Mouse (Mus musculus): ENCODE measurements around the gene Deaf1.

Gene Deaf1

DNA sequence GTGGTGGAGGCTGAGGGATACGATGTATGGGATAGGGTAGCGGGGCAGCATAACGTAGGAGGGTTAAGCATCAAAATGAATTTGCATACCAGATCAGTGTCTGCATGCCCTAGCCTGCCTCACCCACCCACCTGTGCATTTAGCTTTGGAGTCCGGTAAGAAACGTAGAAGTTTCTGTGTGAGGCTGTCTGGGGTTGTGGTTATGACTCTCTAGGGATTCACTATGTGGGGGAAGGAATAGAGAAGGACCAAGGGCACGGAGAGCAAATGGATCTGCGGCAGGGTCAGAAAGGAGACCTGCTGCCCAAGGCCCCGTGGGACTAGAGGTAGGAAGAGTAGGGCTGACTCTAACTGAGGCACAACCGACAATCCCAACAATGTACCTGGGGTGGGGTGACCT is 52.1 kb downstream of the Deaf1 start:
- in situ Hi-C loops (cut with MboI; ENCODE audit: low pct_unique_long_range_greater_than_20kb in 1 of 2, low sequenced_read_pairs in 2 of 2, unreplicated experiment in 1 of 2), result no loop called here

DNA sequence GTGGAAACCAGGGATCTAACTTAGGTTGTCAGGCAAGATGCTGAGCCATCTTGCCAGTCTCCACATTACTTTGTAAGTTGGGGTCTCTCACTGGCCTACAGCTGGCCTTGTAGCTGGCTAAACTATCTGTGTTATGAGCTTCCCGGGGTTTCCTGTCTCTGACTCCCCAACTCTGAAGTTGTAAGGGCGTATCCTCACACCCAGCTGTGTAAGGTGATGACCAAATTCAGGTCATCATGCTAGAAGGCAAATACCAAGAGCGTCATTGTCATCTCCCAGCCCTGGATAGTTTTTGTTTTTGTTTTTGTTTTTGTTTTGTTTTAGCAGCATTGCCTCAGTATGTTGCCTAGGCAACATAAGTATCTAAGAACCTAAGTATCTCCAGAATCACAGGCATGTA is 56.9 kb downstream of the Deaf1 start:
- in situ Hi-C loops (cut with MboI; ENCODE audit: low pct_unique_long_range_greater_than_20kb in 1 of 2, low sequenced_read_pairs in 2 of 2, unreplicated experiment in 1 of 2), result no loop called here

DNA sequence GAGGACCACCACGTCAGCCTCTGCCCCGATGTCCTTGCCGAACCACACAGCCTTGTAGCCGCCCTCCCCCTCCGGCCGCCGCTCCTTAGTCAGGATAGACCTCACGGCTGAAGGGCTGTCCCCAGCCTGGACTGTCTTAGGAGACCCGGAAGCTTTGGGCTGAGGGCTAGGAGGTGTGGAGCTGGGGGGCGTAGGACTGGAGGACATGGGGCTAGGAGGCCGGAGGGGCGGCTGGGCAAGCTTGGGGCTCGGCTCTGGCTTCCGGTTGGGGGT is 58.3 kb downstream of the Deaf1 start:
- in situ Hi-C loops (cut with MboI; ENCODE audit: low pct_unique_long_range_greater_than_20kb in 1 of 2, low sequenced_read_pairs in 2 of 2, unreplicated experiment in 1 of 2), result no loop called here

DNA sequence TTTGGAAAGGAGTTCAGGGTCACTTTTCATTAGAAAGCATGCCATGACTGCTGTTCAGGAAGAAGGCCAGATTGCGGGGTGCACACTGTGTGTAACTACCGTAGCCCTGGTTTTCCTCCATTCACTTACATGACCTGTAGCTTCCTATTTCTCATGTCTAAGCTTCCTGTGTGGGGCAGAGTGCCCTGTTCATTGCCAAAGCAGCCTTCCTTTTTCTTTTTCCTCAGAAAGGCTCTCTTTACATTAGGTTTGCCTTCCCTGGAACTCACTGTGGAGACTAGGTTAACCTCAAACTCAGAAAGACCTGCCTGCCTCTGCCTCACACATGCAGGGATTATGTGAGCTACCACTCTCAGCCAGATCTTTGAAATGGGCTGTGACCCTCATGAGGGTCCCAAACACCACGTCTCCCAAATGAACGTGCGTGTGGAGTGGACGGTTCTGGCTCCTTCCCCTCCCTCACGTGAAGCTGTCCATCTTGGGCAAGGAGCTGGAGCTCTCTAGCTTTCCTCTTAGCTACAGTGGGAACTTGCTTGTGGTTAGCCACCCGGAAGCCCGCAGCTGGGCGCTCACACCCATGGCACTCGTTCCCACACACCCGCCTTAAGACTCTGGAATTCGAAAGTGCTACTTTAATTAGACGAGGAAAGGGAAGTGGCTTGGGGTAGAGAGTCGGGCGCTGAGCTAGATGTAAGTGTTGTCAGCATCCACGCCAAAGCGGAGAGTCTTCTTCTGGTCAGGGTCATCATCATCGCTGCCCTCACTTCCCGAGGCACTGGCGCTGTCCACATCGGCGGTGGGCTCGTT is 58.8 kb downstream of the Deaf1 start:
- in situ Hi-C loops (cut with MboI; ENCODE audit: low pct_unique_long_range_greater_than_20kb in 1 of 2, low sequenced_read_pairs in 2 of 2, unreplicated experiment in 1 of 2), result no loop called here

DNA sequence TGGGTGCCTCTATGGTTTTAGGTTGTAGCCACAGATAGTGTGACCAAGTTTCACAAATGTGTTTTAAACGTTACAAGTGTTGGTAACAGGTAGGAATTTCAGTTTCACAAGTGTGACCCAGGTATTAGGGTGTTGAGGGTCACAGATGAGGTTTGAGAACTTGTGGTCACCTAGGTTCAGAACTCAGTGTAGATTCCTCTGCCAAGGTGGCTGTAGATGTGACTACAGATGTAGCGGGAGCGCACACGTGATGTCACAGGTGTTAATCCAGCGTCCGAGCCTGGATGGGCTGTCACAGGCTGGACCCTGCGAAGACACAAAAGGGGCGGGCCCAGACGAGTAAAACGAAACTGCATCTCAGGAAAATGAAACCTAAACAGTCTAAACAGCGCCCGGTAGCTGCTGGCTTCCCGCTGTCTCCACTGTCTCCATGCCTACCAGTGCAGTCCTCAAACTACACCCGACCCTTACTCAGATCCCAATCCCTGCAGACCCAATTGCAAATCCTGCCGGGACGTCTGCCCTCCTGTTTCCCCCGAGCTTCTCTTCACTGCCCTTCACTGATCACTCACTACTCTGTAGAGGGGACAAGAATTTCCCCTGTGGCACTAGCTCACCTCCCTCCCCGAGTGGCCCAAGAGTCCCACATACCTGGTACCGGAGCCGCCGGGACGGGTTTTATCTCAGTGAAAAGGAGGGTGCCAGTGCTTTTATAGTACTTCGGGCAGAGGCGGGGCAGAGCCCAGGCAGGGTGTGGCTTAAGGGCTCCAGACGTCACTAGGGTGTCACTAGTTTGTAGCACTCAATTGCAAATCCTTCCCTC is 61.5 kb downstream of the Deaf1 start, which contains the start of gene Irf7:
TSS of gene Irf7 (minus strand) at position 743 of the 823 bp plus-strand sequence.
- in situ Hi-C loops (cut with MboI; ENCODE audit: low pct_unique_long_range_greater_than_20kb in 1 of 2, low sequenced_read_pairs in 2 of 2, unreplicated experiment in 1 of 2), result no loop called here

DNA sequence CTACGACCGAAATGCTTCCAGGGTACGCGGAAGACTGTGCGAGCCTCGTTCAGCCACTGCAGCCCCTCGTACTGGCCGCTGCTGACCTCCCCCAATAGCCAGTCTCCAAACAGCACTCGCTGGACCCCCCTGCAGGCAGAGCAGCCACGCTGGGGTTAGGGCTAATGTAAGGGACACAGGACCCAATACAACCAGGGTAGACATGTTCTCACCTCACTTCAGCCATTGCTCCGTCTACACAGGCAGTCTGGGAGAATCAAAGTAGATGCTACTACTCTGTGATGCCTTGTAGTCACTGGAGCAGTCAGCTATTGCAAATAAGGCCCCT is 62.1 kb downstream of the Deaf1 start:
- in situ Hi-C loops (cut with MboI; ENCODE audit: low pct_unique_long_range_greater_than_20kb in 1 of 2, low sequenced_read_pairs in 2 of 2, unreplicated experiment in 1 of 2), result no loop called here

DNA sequence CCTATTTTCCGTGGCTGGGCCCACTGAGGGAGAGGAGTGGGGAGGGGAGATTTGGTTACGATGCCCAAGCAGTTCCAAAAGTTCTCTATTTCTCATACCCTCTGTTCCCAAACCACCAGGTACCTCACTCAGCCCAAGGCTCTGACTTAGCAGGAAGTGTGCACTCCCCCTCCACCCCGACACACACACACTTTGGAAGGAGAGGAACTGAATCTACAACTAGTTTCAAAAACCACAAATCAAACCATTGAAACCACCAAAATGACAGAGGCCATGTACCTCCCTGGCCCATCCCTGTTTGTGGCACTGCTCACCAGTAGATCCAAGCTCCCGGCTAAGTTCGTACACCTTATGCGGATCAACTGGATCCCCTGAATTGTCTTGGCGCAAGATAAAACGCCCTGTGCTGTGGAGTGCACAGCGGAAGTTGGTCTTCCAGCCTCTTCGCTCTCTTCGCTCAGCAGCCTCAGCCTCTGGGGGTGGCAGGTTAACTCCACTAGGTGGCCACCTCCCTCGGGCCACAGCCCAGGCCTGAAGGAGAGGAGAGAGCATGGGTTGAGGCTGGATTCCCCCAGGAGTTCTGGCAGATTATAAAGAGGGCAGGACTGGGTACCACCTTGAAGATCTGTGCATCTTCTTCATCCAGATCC is 62.6 kb downstream of the Deaf1 start:
- in situ Hi-C loops (cut with MboI; ENCODE audit: low pct_unique_long_range_greater_than_20kb in 1 of 2, low sequenced_read_pairs in 2 of 2, unreplicated experiment in 1 of 2), result no loop called here

DNA sequence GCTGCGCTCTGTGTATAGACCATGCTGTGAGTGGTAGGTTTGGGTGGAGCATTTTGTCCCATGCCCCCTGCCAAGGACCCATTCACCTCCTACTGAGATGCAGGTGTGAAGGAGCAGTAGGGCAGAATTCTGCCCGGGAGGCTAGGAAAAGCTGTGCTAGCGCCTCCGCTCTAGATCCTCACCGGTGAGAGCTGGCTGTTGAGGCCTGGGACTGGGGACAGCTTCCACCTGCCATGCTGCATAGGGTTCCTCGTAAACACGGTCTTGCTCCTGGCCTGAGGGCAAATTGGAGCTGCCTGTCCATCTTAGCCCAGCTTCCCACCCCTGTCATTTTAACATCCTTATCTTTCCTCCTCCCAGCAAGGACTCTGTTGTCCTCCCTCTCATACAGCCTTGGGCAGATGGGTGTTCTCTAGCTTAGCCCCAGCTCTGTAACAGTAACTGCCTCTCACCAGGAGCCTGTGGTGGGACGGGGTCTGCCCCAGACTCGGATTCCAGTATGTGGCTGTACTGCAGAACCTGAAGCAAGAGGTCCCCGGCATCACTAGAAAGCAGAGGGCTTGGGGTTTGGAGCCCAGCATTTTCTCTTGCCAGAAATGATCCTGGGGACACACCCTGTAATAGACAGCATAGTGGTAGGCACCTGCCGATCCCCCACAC is 63.3 kb downstream of the Deaf1 start:
- in situ Hi-C loops (cut with MboI; ENCODE audit: low pct_unique_long_range_greater_than_20kb in 1 of 2, low sequenced_read_pairs in 2 of 2, unreplicated experiment in 1 of 2), result no loop called here

DNA sequence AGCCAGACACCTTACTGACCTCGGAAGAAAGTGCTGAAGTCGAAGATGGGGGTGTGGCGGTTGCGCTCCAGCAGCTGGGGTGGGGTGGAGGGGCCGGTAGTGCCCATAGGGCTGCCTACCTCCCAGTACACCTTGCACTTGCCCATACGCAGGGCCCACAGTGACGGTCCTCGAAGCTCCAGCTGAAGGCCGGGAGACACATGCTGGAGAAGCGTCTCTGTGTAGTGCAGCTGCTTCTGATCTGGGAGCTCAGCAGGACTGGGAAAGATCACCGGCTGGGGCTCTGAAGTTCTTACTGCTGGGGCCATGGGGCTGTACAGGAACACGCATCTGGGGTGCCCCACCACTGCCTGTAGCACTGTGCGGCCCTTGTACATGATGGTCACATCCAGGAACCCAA is 63.9 kb downstream of the Deaf1 start:
- in situ Hi-C loops (cut with MboI; ENCODE audit: low pct_unique_long_range_greater_than_20kb in 1 of 2, low sequenced_read_pairs in 2 of 2, unreplicated experiment in 1 of 2), result no loop called here

DNA sequence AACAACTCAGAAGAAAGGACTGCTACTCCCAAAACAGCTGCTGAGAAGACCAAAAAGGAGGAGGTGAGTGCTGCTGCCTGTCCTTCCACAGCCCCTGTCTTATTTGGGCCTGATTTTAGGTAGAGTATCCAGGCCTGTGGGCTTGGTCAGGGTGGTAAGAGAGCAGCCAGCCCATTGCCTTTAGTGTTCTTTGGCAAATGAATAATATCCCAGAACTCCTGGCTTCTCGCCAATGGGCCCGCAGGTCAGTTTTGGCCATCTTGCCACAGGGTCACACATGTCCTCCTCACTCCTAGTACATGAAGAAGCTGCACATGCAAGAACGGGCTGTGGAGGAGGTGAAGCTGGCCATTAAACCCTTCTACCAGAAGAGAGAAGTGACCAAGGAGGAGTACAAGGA is 66.0 kb downstream of the Deaf1 start:
- in situ Hi-C loops (cut with MboI; ENCODE audit: low pct_unique_long_range_greater_than_20kb in 1 of 2, low sequenced_read_pairs in 2 of 2, unreplicated experiment in 1 of 2), result no loop called here

DNA sequence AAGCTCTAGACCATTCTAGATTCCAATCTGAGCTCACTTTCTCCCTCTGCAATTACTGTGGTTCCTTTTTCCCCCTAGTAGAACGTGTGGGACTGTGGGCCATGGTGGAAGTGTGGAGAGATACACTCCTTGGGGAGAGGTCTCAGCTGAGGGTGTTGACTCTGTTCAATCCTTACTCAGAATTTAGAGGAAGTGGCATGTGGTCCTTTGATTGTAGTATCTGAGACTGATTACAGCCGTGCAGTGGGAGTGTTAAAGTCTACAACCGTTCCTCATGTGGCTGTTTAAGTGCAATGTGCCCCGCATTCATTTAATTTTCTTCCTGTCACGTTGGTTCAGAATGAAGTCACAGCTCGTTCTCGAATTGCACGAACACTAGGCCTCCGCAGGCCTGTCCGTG is 71.3 kb downstream of the Deaf1 start:
- in situ Hi-C loops (cut with MboI; ENCODE audit: low pct_unique_long_range_greater_than_20kb in 1 of 2, low sequenced_read_pairs in 2 of 2, unreplicated experiment in 1 of 2), result loop anchor here in 1 of 2 experiments (10.0 kb wide), 1 partner anchor 59 kb away; no protein-coding TSS in a partner anchor

DNA sequence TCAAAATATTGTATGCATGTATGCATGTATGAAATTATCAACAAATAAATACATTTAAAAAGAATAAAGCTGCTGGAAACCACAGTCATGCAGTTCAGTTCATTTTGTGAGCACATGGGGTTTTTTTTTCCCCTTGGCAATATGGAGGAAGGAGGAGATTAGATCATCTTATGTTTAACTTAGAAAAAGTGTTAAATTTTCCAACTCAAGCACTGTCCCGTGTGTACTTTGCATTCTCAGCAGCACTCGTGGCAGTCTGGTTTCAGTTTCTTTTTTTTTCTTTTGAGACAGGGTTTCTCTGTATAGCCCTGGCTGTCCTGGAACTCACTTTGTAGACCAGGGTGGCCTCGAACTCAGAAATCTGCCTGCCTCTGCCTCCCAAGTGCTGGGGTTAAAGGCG is 77.0 kb downstream of the Deaf1 start:
- in situ Hi-C loops (cut with MboI; ENCODE audit: low pct_unique_long_range_greater_than_20kb in 1 of 2, low sequenced_read_pairs in 2 of 2, unreplicated experiment in 1 of 2), result loop anchor here (5.0 to 10.0 kb wide), 2 partner anchors 62 to 64 kb away; no protein-coding TSS in a partner anchor
